Mouse (Mus musculus) embryonic facial prominence, embryonic 13.5 days (tissue): ENCODE measurements around the gene Vwce. TPM values are rescaled to one million over a fixed set of nuclear protein-coding genes. Genes with fewer than 3 reads are reported as not detected.

Experiments used
- ATAC-seq: fragments of 200-750 bp; cut with Nextera tagmentation; 2 replicates; pipeline ENCODE4 v1.8.0; 2017; ENCODE audit warnings: low read depth; ENCODE audit not compliant: insufficient number of reproducible peaks, insufficient read depth, low FRiP score, low TSS enrichment
- H3K27ac ChIP-seq: fragments of 300-500 bp; sonication (generic); 2 replicates; pipeline ENCODE4 v1.5.1; 2015; ENCODE audit warnings: moderate library complexity, mild to moderate bottlenecking, inconsistent platforms
- H3K27me3 ChIP-seq: fragments of 300-500 bp; sonication (generic); 2 replicates; pipeline ENCODE4 v1.6.1; 2015; ENCODE audit warnings: mild to moderate bottlenecking, inconsistent platforms
- H3K36me3 ChIP-seq: fragments of 300-500 bp; sonication (generic); 2 replicates; pipeline ENCODE4 v1.6.1; 2015; ENCODE audit warnings: mild to moderate bottlenecking, inconsistent platforms
- H3K4me1 ChIP-seq: fragments of 300-500 bp; sonication (generic); 2 replicates; pipeline ENCODE4 v1.6.1; 2015; ENCODE audit warnings: inconsistent platforms
- H3K4me2 ChIP-seq: fragments of 300-500 bp; sonication (generic); 2 replicates; pipeline ENCODE4 v1.6.1; 2015; ENCODE audit warnings: moderate library complexity, mild to moderate bottlenecking, inconsistent platforms
- H3K4me3 ChIP-seq: fragments of 300-500 bp; sonication (generic); 2 replicates; pipeline ENCODE4 v1.5.1; 2015; ENCODE audit warnings: mild to moderate bottlenecking, inconsistent platforms
- H3K9ac ChIP-seq: fragments of 300-500 bp; sonication (generic); 2 replicates; pipeline ENCODE4 v1.6.1; 2015; ENCODE audit warnings: mild to moderate bottlenecking, inconsistent platforms
- H3K9me3 ChIP-seq: fragments of 300-500 bp; sonication (generic); 2 replicates; pipeline ENCODE4 v1.6.1; 2016; ENCODE audit warnings: inconsistent platforms
- WGBS: fragments of 180-500 bp; shearing (Covaris S2); methylation state at CpG from one replicate; pipeline ENCODE4 v1.1.7; 2015; ENCODE audit warnings: mixed read lengths; 5-methylcytosine and 5-hydroxymethylcytosine counted together
- polyA plus RNA-seq: library from polyadenylated mRNA; unstranded; fragments of >200 nt; fragmentation: Nextera tagmentation; extraction: Ambion mirVana; gene quantifications from 2 replicates; pipeline ENCODE4 v1.2.1, GENCODE M21; 2015

Gene Vwce
- polyA plus RNA-seq, 1 experiment from 2014 or later = 3.8 TPM

GRCm38 (mm10) chr19:10648156-10648555 is 14.1 kb downstream of the Vwce start:
- 79% methylated on average over 8 of the region's 8 CpGs for WGBS
- no peaks in the 10 kb centered on the region for H3K27me3 ChIP-seq
- H3K4me3 ChIP-seq = no peak overlapping the region
- no peaks in the 10 kb centered on the region for H3K36me3 ChIP-seq
- no peaks in the 10 kb centered on the region for H3K9me3 ChIP-seq
- H3K4me2 ChIP-seq = no peak overlapping the region
- no peak overlapping the region for H3K9ac ChIP-seq
- H3K4me1 ChIP-seq = no peaks in the 10 kb centered on the region
- no peak overlapping the region for H3K27ac ChIP-seq
- ATAC-seq = no peak

GRCm38 (mm10) chr19:10656058-10656457 is 22.0 kb downstream of the Vwce start:
- Histone ChIP-seq H3K4me1 (peaks cover 10% of the 10 kb centered on the region; the same call in 1 of the 2 replicates), H3K27ac (no peak overlapping the region), H3K4me3 (no peak overlapping the region), H3K27me3 (no peaks in the 10 kb centered on the region), H3K4me2 (no peak overlapping the region), H3K9ac (no peak overlapping the region), H3K36me3 (no peaks in the 10 kb centered on the region), H3K9me3 (no peaks in the 10 kb centered on the region)
- ATAC-seq = no peak
- WGBS = 46% methylated on average over 3 of the region's 3 CpGs

- Histone ChIP-seq H3K4me2 (no peak overlapping the region), H3K36me3 (no peaks in the 10 kb centered on the region), H3K27ac (no peak overlapping the region), H3K27me3 (no peaks in the 10 kb centered on the region), H3K4me3 (no peak overlapping the region), H3K9ac (no peak overlapping the region), H3K4me1 (peaks cover 10% of the 10 kb centered on the region; the same call in 1 of the 2 replicates), H3K9me3 (no peaks in the 10 kb centered on the region)
- no peak for ATAC-seq
- WGBS = 85% methylated on average over 5 of the region's 5 CpGs
Measured at GRCm38 (mm10) chr19:10657742-10658141, 23.7 kb downstream of the Vwce start.

- no peak for ATAC-seq
- Histone ChIP-seq H3K36me3 (no peaks in the 10 kb centered on the region), H3K9ac (no peak overlapping the region), H3K4me3 (no peak overlapping the region), H3K27ac (no peak overlapping the region), H3K4me2 (no peak overlapping the region), H3K9me3 (no peaks in the 10 kb centered on the region), H3K4me1 (peaks cover 10% of the 10 kb centered on the region; the same call in 1 of the 2 replicates), H3K27me3 (no peaks in the 10 kb centered on the region)
- WGBS = 71% methylated on average over 2 of the region's 2 CpGs
Measured at GRCm38 (mm10) chr19:10658406-10658805, 24.4 kb downstream of the Vwce start.

- Histone ChIP-seq H3K36me3 (no peaks in the 10 kb centered on the region), H3K9ac (no peak overlapping the region), H3K27me3 (no peaks in the 10 kb centered on the region), H3K9me3 (no peaks in the 10 kb centered on the region), H3K4me1 (peaks cover 2% of the 10 kb centered on the region; the same call in 1 of the 2 replicates), H3K4me3 (no peak overlapping the region), H3K27ac (no peak overlapping the region), H3K4me2 (no peak overlapping the region)
- no peak for ATAC-seq
- 80% methylated on average over 5 of the region's 5 CpGs for WGBS
Measured at GRCm38 (mm10) chr19:10661373-10661772, 27.4 kb downstream of the Vwce start.

- H3K27ac ChIP-seq = no peak overlapping the region
- H3K4me1 ChIP-seq = no peaks in the 10 kb centered on the region
- no peak overlapping the region for H3K4me3 ChIP-seq
- no peak overlapping the region for H3K9ac ChIP-seq
- no peak for ATAC-seq
- no peak overlapping the region for H3K4me2 ChIP-seq
- no peaks in the 10 kb centered on the region for H3K27me3 ChIP-seq
- no peaks in the 10 kb centered on the region for H3K36me3 ChIP-seq
- H3K9me3 ChIP-seq = no peaks in the 10 kb centered on the region
- WGBS = 82% methylated on average over 2 of the region's 2 CpGs
Measured at GRCm38 (mm10) chr19:10661919-10662318, 27.9 kb downstream of the Vwce start.

- Histone ChIP-seq H3K27me3 (no peaks in the 10 kb centered on the region), H3K4me3 (no peak overlapping the region), H3K9ac (no peak overlapping the region), H3K4me2 (no peak overlapping the region), H3K4me1 (no peaks in the 10 kb centered on the region), H3K27ac (no peak overlapping the region), H3K36me3 (no peaks in the 10 kb centered on the region), H3K9me3 (no peaks in the 10 kb centered on the region)
- no peak for ATAC-seq
- 59% methylated on average over 3 of the region's 3 CpGs for WGBS
Measured at GRCm38 (mm10) chr19:10662665-10663064, 28.7 kb downstream of the Vwce start.

- H3K36me3 ChIP-seq = no peaks in the 10 kb centered on the region
- no peak overlapping the region for H3K9ac ChIP-seq
- no peaks in the 10 kb centered on the region for H3K27me3 ChIP-seq
- H3K27ac ChIP-seq = no peak overlapping the region
- H3K9me3 ChIP-seq = no peaks in the 10 kb centered on the region
- ATAC-seq = no peak
- no peaks in the 10 kb centered on the region for H3K4me1 ChIP-seq
- no peak overlapping the region for H3K4me2 ChIP-seq
- H3K4me3 ChIP-seq = no peak overlapping the region
- 64% methylated on average over 3 of the region's 3 CpGs for WGBS
Measured at GRCm38 (mm10) chr19:10665093-10665492, 31.1 kb downstream of the Vwce start.

GRCm38 (mm10) chr19:10665499-10665898 is 31.5 kb downstream of the Vwce start:
- 11% methylated on average over 2 of the region's 2 CpGs for WGBS
- no peaks in the 10 kb centered on the region for H3K9me3 ChIP-seq
- no peaks in the 10 kb centered on the region for H3K36me3 ChIP-seq
- no peak overlapping the region for H3K27ac ChIP-seq
- H3K9ac ChIP-seq = no peak overlapping the region
- H3K27me3 ChIP-seq = no peaks in the 10 kb centered on the region
- no peaks in the 10 kb centered on the region for H3K4me1 ChIP-seq
- ATAC-seq = no peak
- no peak overlapping the region for H3K4me2 ChIP-seq
- H3K4me3 ChIP-seq = no peak overlapping the region

- WGBS = 83% methylated on average over 4 of the region's 4 CpGs
- Histone ChIP-seq H3K36me3 (no peaks in the 10 kb centered on the region), H3K27ac (no peak overlapping the region), H3K4me2 (no peak overlapping the region), H3K4me1 (no peaks in the 10 kb centered on the region), H3K4me3 (no peak overlapping the region), H3K27me3 (no peaks in the 10 kb centered on the region), H3K9me3 (no peaks in the 10 kb centered on the region), H3K9ac (no peak overlapping the region)
- ATAC-seq = no peak
Measured at GRCm38 (mm10) chr19:10671319-10671718, 37.3 kb downstream of the Vwce start.

GRCm38 (mm10) chr19:10671854-10672417 is 37.9 kb downstream of the Vwce start:
- Histone ChIP-seq H3K4me1 (no peaks in the 10 kb centered on the region), H3K4me3 (no peak overlapping the region), H3K36me3 (no peaks in the 10 kb centered on the region), H3K27me3 (no peaks in the 10 kb centered on the region), H3K4me2 (no peak overlapping the region), H3K9ac (no peak overlapping the region), H3K27ac (no peak overlapping the region), H3K9me3 (no peaks in the 10 kb centered on the region)
- ATAC-seq = no peak
- WGBS = 73% methylated on average over 9 of the region's 9 CpGs

GRCm38 (mm10) chr19:10673275-10673674 is 39.3 kb downstream of the Vwce start:
- Histone ChIP-seq H3K9me3 (no peaks in the 10 kb centered on the region), H3K9ac (no peak overlapping the region), H3K4me3 (no peak overlapping the region), H3K36me3 (no peaks in the 10 kb centered on the region), H3K4me2 (no peak overlapping the region), H3K27ac (no peak overlapping the region), H3K27me3 (no peaks in the 10 kb centered on the region), H3K4me1 (no peaks in the 10 kb centered on the region)
- 53% methylated on average over 1 of the region's 1 CpGs for WGBS
- ATAC-seq = no peak
